Mouse (Mus musculus): Measurements from ENCODE around the gene Lyzl6. TPM values are rescaled to one million over a fixed set of nuclear protein-coding genes. Genes with fewer than 3 reads are reported as not detected.
A peak's percentile ranks its signal among the peaks of the same experiment; 100 is the strongest.

Gene Lyzl6
- total RNA-seq, 2 experiments from 2014 or later = not detected

DNA sequence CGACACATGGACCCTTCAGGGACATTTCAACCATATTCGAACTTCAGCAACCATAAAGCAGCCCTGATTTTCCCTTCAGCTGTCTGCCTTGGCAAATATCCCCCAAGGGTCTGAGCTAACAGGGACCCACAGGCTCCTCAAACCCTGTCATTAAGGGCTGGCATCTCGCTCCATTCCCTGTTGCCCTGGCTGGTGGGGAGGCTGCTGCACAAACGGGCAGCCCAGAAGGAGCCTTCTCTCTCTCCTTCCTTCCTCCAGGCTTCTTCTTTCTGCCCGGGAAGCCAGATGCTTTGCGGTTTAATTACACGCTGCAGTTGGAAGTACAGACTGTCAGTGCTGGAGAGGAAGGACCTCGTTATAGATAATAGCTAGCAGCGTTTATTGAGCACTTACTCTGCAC, 4.5 kb upstream of the Lyzl6 start:
- no peak for DNase-seq

DNA sequence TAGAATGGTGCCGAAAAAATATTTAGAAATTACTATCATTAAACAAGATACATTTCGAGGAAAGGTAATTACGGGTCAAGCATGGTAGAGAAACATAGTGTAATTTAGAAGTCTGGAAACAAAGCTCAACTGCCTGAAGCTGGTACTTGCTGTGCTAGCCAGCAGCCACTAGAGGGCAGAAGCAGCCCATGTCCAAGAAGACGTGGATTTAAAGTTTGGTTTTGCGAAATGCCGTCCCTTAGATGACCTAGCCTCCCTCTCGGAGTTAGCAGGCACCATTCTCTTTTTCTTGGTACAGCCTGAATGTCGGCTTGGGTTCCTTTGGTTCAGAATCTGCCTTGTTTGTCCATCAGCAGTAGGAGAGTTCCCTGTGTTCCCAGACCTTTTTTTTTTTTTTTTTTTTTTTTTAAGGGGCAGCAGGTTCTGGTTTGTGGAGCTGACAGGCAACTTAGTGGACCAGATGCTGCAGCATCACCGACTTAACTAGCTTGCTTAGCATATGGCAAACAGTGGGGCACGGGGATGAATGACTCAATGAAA, 787 bp upstream of the Lyzl6 start:
- DNase-seq = peak; percentile 45

GRCm38 (mm10) chr11:103636261-103636660, 2.4 kb downstream of the Lyzl6 start:
- DNase-seq = no peak

DNA sequence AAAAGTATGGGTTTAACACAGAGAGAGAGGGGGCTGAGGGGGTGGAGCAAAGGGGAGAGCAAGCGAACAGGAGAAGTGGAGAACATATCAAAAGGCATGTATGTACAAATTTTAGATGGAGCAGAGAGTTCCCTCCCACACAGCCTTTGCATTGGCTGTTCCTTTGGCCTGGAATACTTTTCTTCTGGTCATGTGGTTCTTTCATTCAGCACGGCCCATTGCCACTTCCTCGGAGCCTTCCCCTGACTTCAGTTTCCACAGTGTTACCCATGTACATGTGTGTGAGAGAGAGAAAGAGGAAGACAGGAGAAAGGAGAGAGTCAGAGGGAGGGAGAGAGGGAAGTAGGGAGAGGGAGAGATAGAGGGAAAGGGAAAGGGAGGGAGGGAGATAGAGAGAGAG, 3.2 kb downstream of the Lyzl6 start:
- DNase-seq = no peak

DNA sequence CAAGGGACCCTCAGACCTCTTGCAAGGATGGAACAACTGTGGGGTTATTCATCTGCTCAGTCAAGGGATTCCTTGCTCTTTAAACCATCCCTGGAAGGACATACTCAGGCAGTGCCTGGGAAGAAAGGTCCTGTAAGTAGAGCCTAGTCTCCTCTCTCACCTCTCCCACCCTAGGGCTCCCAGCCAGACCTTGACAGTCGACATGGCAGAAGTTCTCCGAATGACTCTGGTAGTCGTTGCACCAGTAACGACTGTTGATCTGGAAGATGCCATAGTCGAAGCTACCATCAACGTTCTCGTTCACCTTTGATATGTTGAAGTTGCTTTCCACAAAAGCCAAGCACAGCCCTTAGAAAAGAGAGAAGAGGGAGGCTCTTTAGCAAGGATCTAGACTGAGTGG, 3.9 kb downstream of the Lyzl6 start:
- DNase-seq = no peak

DNA sequence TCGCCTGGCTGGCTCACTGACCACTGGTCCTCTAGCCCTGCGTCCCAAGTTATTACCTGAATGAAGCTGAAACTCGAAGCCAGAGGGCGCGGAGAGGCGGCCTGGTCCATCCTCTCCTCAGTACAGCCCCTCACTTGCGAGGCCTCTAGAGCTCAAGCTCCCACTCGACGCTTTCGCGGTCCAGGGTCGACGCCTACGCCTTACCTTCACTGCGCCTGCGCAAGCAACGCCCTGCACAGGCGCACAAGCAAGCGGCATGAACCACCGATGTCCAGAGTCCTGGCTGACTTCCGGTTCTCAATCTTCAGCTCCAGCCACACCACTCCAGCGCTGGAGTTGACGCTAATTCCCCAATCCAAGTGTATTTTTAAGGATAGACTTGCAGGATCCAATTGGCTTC, 11.2 kb downstream of the Lyzl6 start:
- DNase-seq = no peak

GRCm38 (mm10) chr11:103621040-103621439, 17.6 kb downstream of the Lyzl6 start, which contains the start of gene Gm884:
TSS of gene Gm884 (minus strand) at chr11:103621140.
- DNase-seq = no peak

DNA sequence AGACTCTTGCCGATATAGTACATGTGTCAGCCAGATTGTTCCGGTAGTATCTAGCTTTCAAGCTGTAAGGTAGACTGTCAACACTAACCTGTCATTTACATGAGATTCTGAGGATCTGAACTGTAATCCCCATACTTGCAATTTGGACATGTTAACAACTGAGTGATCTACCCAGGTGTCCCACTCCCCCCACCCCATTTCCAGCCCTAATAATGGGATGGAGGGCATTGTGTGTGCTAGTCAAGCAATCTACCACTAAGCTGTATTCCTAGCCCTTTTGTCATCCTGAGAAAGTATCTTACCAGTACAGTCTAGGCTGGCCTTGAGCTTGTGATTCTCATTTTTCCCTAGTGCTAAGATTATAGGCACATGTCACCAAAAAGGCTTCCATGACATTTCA, 27.9 kb downstream of the Lyzl6 start:
- no peak for DNase-seq

GRCm38 (mm10) chr11:103606611-103607010, 32.1 kb downstream of the Lyzl6 start:
- DNase-seq = no peak

Other genes starting within 250 kb of the Lyzl6 start
- gene Plekhm1, start 226.2 kb downstream of the Lyzl6 start, total RNA-seq (2021) = 10 to 100 TPM in 1 of 2 experiments, 1 to 10 TPM in 1; 8.2 to 10.3 TPM
- not detected for gene Lrrc37a, start 134.3 kb downstream of the Lyzl6 start, total RNA-seq (2021)
- gene Gm884, start 17.8 kb downstream of the Lyzl6 start, total RNA-seq (2021) = not detected
- gene Rprml, start 10.7 kb upstream of the Lyzl6 start, total RNA-seq (2021) = not detected
- gene Gosr2, start 59.0 kb upstream of the Lyzl6 start, total RNA-seq (2021) = 10 to 100 TPM; 50.8 to 51.1 TPM
- under 1 TPM in 1 of 2 experiments, not detected in 1; 0.05 TPM for gene Wnt9b, start 110.9 kb upstream of the Lyzl6 start, total RNA-seq (2021)
- gene Wnt3, start 135.3 kb upstream of the Lyzl6 start, total RNA-seq (2021) = under 1 TPM; 0.27 to 0.42 TPM